Mouse (Mus musculus): ENCODE data around the gene Sash1.

The Sash1 gene

GRCm38 (mm10) chr10:8682900-8683299 lies 203.0 kb downstream of the Sash1 start:
- peak in 1 of 2 experiments; percentile 5 for DNase-seq (ENCODE audit: low spot score in 2 of 2)

GRCm38 (mm10) chr10:8682341-8682740 lies 203.5 kb downstream of the Sash1 start:
- DNase-seq (ENCODE audit: low spot score in 2 of 2) = no peak

DNA sequence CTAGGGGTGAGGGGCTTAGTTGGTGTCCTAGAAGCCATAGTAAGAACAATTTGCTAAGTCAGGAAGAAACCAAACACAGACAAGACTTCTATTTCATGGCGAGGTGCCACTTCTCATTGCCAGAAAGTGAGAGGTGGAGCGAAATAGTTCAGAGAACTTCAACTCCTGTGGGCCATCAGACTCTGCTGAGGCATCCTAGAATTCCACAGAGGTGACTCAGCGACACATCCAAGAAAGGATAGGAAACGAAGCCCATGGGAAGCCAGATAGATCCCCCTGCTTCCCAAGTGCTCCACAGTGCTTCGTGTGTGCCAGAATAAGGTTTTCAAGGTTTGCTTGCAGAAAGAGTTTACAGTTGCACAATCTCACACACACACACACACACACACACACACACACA lies 209.1 kb downstream of the Sash1 start:
- DNase-seq (ENCODE audit: low spot score in 2 of 2) = no peak

Measured in spleen, postnatal 36 days (tissue).